ENCODE assay signal across 18 mouse cellular contexts in genomic region chr8:11831174-11831573, GRCm38 (mm10). TPM values are rescaled to one million over a fixed set of nuclear protein-coding genes. Genes with fewer than 3 reads are reported as not detected.
DNase-seq lines count a peak whose midpoint lies in the region; ATAC-seq and TF ChIP-seq lines count a peak whose summit lies in the region.
"Had no signal": no experiment of that assay in that cellular context is flagged by ENCODE, and none has a peak within 500 bp of the region (broad histone marks: within the 10 kb centered on the region; RNA-seq: fewer than 3 reads in every experiment).

No protein-coding gene starts in this region.

- H3K36me3 ChIP-seq in hindbrain, embryonic 12.5 days = peaks cover 63% of the 10 kb centered on the region
- peaks cover 92% of the 10 kb centered on the region for H3K36me3 ChIP-seq in hindbrain, embryonic 10.5 days
- peaks cover 21% of the 10 kb centered on the region for H3K36me3 ChIP-seq in lung, postnatal 0 days (ENCODE audit: insufficient read depth, low read length)
- peaks cover 34% of the 10 kb centered on the region for H3K36me3 ChIP-seq in liver, embryonic 15.5 days (replicated peaks)
- H3K36me3 ChIP-seq in midbrain, postnatal 0 days (ENCODE audit: insufficient read depth, low read length) = peaks cover 39% of the 10 kb centered on the region

- DNase-seq in hindbrain, embryonic 10.5 days (ENCODE audit: low spot score) = no peak
- DNase-seq in lung, postnatal 0 days (ENCODE audit: low spot score) = peak; percentile 59
- no peak for DNase-seq in lung, postnatal 10 days
- no peak for DNase-seq in midbrain, postnatal 0 days (ENCODE audit: low spot score)
- DNase-seq in embryo, embryonic 10.5 days (ENCODE audit: low spot score) = no peak
- DNase-seq: adrenal gland, postnatal 25 days; cerebellum, postnatal 10 days; gastrocnemius, postnatal 25 days; heart, postnatal 36 days had no signal

- H3K4me1 ChIP-seq in hindbrain, embryonic 12.5 days = peaks cover 17% of the 10 kb centered on the region
- H3K4me1 ChIP-seq in hindbrain, embryonic 10.5 days (replicated peaks) = peaks cover 22% of the 10 kb centered on the region
- no peaks in the 10 kb centered on the region; the same call in 1 of the 2 replicates for H3K4me1 ChIP-seq in lung, postnatal 0 days (ENCODE audit: insufficient read depth, low read depth, low read length)
- peaks cover 3% of the 10 kb centered on the region; the same call in 1 of the 2 replicates for H3K4me1 ChIP-seq in liver, embryonic 15.5 days (replicated peaks)
- H3K4me1 ChIP-seq in midbrain, postnatal 0 days (ENCODE audit: insufficient read depth, low read length) = peaks cover 6% of the 10 kb centered on the region

- H3K27ac ChIP-seq in hindbrain, embryonic 12.5 days = 0 out of 2 replicates have a peak overlapping the region, but pooled peaks have one; percentile 4
- no peak overlapping the region for H3K27ac ChIP-seq in hindbrain, embryonic 10.5 days
- H3K27ac ChIP-seq in lung, postnatal 0 days (ENCODE audit: low read length) = no peak overlapping the region
- no peak overlapping the region for H3K27ac ChIP-seq in liver, embryonic 15.5 days (replicated peaks)
- H3K27ac ChIP-seq in midbrain, postnatal 0 days (ENCODE audit: low read depth, low read length) = no peak overlapping the region
- H3K27ac ChIP-seq: macrophage had no signal

- WGBS in hindbrain, embryonic 12.5 days = 87% methylated on average over 10 of the region's 10 CpGs
- 94% methylated on average over 10 of the region's 10 CpGs for WGBS in hindbrain, embryonic 10.5 days
- 61% methylated on average over 10 of the region's 10 CpGs for WGBS in lung, postnatal 0 days
- WGBS in liver, embryonic 15.5 days (ENCODE audit: insufficient replicate concordance) = 58% methylated on average over 10 of the region's 10 CpGs
- WGBS in midbrain, postnatal 0 days = 91% methylated on average over 10 of the region's 10 CpGs

- TF ChIP-seq EP300 in lung, postnatal 0 days (IDR thresholded peaks at IDR 0.05) = no peak

- no peak for TF ChIP-seq CTCF in lung, postnatal 0 days (IDR thresholded peaks at IDR 0.05)
- TF ChIP-seq CTCF in midbrain, postnatal 0 days (IDR thresholded peaks at IDR 0.05) = no peak

- no peak overlapping the region for H3K4me2 ChIP-seq in hindbrain, embryonic 12.5 days (replicated peaks)
- H3K4me2 ChIP-seq in lung, postnatal 0 days (replicated peaks; ENCODE audit: low read depth, low read length) = no peak overlapping the region
- no peak overlapping the region for H3K4me2 ChIP-seq in liver, embryonic 15.5 days
- H3K4me2 ChIP-seq in midbrain, postnatal 0 days (ENCODE audit: low read depth, low read length, poor library complexity, severe bottlenecking) = no peak overlapping the region

- no peak for ATAC-seq in hindbrain, embryonic 12.5 days (ENCODE audit: low FRiP score)
- peak; percentile 73 for ATAC-seq in lung, postnatal 0 days
- 0 out of 2 replicates have a peak, but pooled peaks have one; percentile 25 for ATAC-seq in liver, embryonic 15.5 days (ENCODE audit: insufficient read depth)
- ATAC-seq in midbrain, postnatal 0 days (ENCODE audit: low FRiP score) = no peak
- ATAC-seq: CD4-positive, CD25-positive, alpha-beta regulatory T cell, adult 4 months; intestine, postnatal 0 days had no signal

- H3K9me3 ChIP-seq in hindbrain, embryonic 12.5 days (replicated peaks) = no peaks in the 10 kb centered on the region
- H3K9me3 ChIP-seq in hindbrain, embryonic 10.5 days = no peaks in the 10 kb centered on the region
- no peaks in the 10 kb centered on the region for H3K9me3 ChIP-seq in lung, postnatal 0 days (ENCODE audit: low read length)
- no peaks in the 10 kb centered on the region for H3K9me3 ChIP-seq in liver, embryonic 15.5 days (replicated peaks)
- no peaks in the 10 kb centered on the region for H3K9me3 ChIP-seq in midbrain, postnatal 0 days (ENCODE audit: low read length)

- H3K27me3 ChIP-seq in hindbrain, embryonic 12.5 days = no peaks in the 10 kb centered on the region
- H3K27me3 ChIP-seq in hindbrain, embryonic 10.5 days (ENCODE audit: insufficient read depth, poor library complexity, severe bottlenecking) = no peaks in the 10 kb centered on the region
- H3K27me3 ChIP-seq in lung, postnatal 0 days (replicated peaks; ENCODE audit: insufficient read depth, low read length) = no peaks in the 10 kb centered on the region
- H3K27me3 ChIP-seq in liver, embryonic 15.5 days = no peaks in the 10 kb centered on the region
- no peaks in the 10 kb centered on the region for H3K27me3 ChIP-seq in midbrain, postnatal 0 days (ENCODE audit: insufficient read depth, low read length)

- H3K9ac ChIP-seq in hindbrain, embryonic 12.5 days = no peak overlapping the region
- no peak overlapping the region for H3K9ac ChIP-seq in lung, postnatal 0 days (replicated peaks; ENCODE audit: low read depth)
- H3K9ac ChIP-seq in liver, embryonic 15.5 days = no peak overlapping the region
- H3K9ac ChIP-seq in midbrain, postnatal 0 days (replicated peaks; ENCODE audit: low read length, poor library complexity, severe bottlenecking) = 0 out of 2 replicates have a peak overlapping the region, but pooled peaks have one; percentile 10

- H3K4me3 ChIP-seq in hindbrain, embryonic 12.5 days = no peak overlapping the region
- H3K4me3 ChIP-seq in hindbrain, embryonic 10.5 days = no peak overlapping the region
- no peak overlapping the region for H3K4me3 ChIP-seq in lung, postnatal 0 days (ENCODE audit: low read depth, low read length)
- no peak overlapping the region for H3K4me3 ChIP-seq in liver, embryonic 15.5 days (replicated peaks)
- no peak overlapping the region for H3K4me3 ChIP-seq in midbrain, postnatal 0 days (ENCODE audit: low read depth, low read length)

RNA-seq across cellular contexts. Expression of gene Tex29, which starts 9.1 kb away (rescaled TPM):
- 0.27 TPM in 1 of 2 replicates, not detected in the other for polyA plus RNA-seq in hindbrain, embryonic 12.5 days (2016; fragmentation: Nextera tagmentation; extraction: Ambion mirVana)
- polyA plus RNA-seq in hindbrain, embryonic 10.5 days (2016; fragmentation: Nextera tagmentation; extraction: Ambion mirVana) = 0.27 TPM in 1 of 2 replicates, not detected in the other
- 0.20 TPM in 1 of 2 replicates, not detected in the other for polyA plus RNA-seq in lung, postnatal 0 days (2015; fragmentation: Nextera tagmentation; extraction: Ambion mirVana)
- not detected in 2 replicates for polyA plus RNA-seq in liver, embryonic 15.5 days (2015; fragmentation: Nextera tagmentation; extraction: Ambion mirVana)
- total RNA-seq in midbrain, postnatal 0 days (2014; rRNA removed) = not detected in 2 replicates
- 0.43 TPM in 1 of 2 replicates, not detected in the other for polyA plus RNA-seq in midbrain, postnatal 0 days (2015; fragmentation: Nextera tagmentation; extraction: Ambion mirVana)
- total RNA-seq: adrenal gland, postnatal 25 days; gastrocnemius, postnatal 25 days; heart, postnatal 36 days; left cerebral cortex, adult 18-20 months had no signal
- polyA plus RNA-seq: CD4-positive, CD25-positive, alpha-beta regulatory T cell, adult 4 months; limb, embryonic 11.5 days; macrophage; small intestine, adult 2 months; stomach, embryonic 16.5 days had no signal

Comparison
In these comparisons a context has a peak if more than half of its experiments do, and no peak if none do; other contexts are left out.
1. ATAC-seq: peak in lung, postnatal 0 days (single experiment) and liver, embryonic 15.5 days (single experiment); none in hindbrain, embryonic 12.5 days (single experiment) and midbrain, postnatal 0 days (single experiment).